Mouse (Mus musculus): ENCODE data around the gene Capn10. TPM values are rescaled to one million over a fixed set of nuclear protein-coding genes. Genes with fewer than 3 reads are reported as not detected.
"Not testable (repeated sequence)": the region's sequence is repeated elsewhere in the genome, so short reads cannot be mapped to it uniquely, and the experiment has no call there.

Capn10 gene
- total and polyA plus RNA-seq, 2 experiments: 21.9 to 40.5 TPM

- WGBS: 76% methylated on average over 6 of the region's 6 CpGs
- H3K4me1 ChIP-seq (ENCODE audit: control insufficient read depth, insufficient read depth, low read length): no peaks in the 10 kb centered on the region
- no peaks in the 10 kb centered on the region for H3K79me2 ChIP-seq (ENCODE audit: control insufficient read depth, insufficient read depth, low read length)
- H3K27ac ChIP-seq (replicated peaks; ENCODE audit: insufficient read depth, low read depth, low read length): no peak overlapping the region
- H3K27me3 ChIP-seq (ENCODE audit: control insufficient read depth, insufficient read depth, low read length): no peaks in the 10 kb centered on the region
- H3K9ac ChIP-seq (ENCODE audit: low read depth, low read length): no peak overlapping the region
- H3K4me3 ChIP-seq (ENCODE audit: insufficient read depth, low read depth, low read length): no peak overlapping the region
- H3K36me3 ChIP-seq (ENCODE audit: control insufficient read depth, insufficient read depth, low read length): peaks cover 7% of the 10 kb centered on the region
- TF ChIP-seq POLR2A (IDR thresholded peaks at IDR 0.05; ENCODE audit: extremely low read depth, insufficient read depth, low read length): no peak
- TF ChIP-seq CTCF (IDR thresholded peaks at IDR 0.05; ENCODE audit: low read depth, low read length): peak; percentile 56; the same call in 1 of the 2 replicates
- DNase-seq (ENCODE audit: extremely low read depth, low read depth, low spot score): no peak
Measured at GRCm38 (mm10) chr1:92949426-92949825, 15.2 kb downstream of the Capn10 start.

DNA sequence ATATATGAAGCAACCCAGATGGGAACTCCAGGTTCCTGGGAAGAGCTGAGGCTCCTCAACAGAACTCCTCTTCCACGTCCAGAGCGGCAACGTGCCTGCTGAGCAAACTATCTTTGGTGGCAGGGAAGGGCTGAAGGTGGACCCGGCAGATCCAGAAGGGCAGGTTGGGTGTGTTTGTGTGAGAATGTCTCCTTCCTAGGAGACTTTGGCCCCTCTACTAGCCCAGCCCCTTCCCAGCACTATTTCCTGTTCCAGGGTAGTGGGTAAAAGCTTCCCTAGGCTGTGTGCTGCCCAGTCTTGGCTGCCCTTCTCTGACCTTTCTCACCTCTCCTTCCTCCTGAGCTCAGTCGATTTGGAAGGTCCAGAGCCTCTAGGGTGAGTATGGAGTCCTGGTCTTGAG lies 16.4 kb downstream of the Capn10 start, which contains the start of gene Gpr35:
Gpr35 (plus strand) TSS at position 259 of the 400 bp plus-strand sequence.
- Histone ChIP-seq H3K9ac (ENCODE audit: low read depth, low read length) (no peak within 1 kb of the TSS), H3K4me3 (ENCODE audit: insufficient read depth, low read depth, low read length) (no peak within 1 kb of the TSS)
- WGBS: 63% methylated on average over 5 of the region's 5 CpGs

GRCm38 (mm10) chr1:92953641-92954040 lies 19.5 kb downstream of the Capn10 start:
- Histone ChIP-seq H3K36me3 (ENCODE audit: control insufficient read depth, insufficient read depth, low read length) (no peaks in the 10 kb centered on the region), H3K4me1 (ENCODE audit: control insufficient read depth, insufficient read depth, low read length) (no peaks in the 10 kb centered on the region), H3K4me3 (ENCODE audit: insufficient read depth, low read depth, low read length) (no peak overlapping the region), H3K27ac (replicated peaks; ENCODE audit: insufficient read depth, low read depth, low read length) (no peak overlapping the region), H3K79me2 (ENCODE audit: control insufficient read depth, insufficient read depth, low read length) (no peaks in the 10 kb centered on the region), H3K9ac (ENCODE audit: low read depth, low read length) (no peak overlapping the region), H3K27me3 (ENCODE audit: control insufficient read depth, insufficient read depth, low read length) (no peaks in the 10 kb centered on the region)
- TF ChIP-seq POLR2A (IDR thresholded peaks at IDR 0.05; ENCODE audit: extremely low read depth, insufficient read depth, low read length) (no peak), CTCF (IDR thresholded peaks at IDR 0.05; ENCODE audit: low read depth, low read length) (no peak)
- WGBS: 70% methylated on average over 2 of the region's 2 CpGs
- DNase-seq (ENCODE audit: extremely low read depth, low read depth, low spot score): no peak

More for the DNA sequence above, 16.4 kb downstream of the Capn10 start, which contains the start of gene Gpr35:
- no peak for DNase-seq (ENCODE audit: extremely low read depth, low read depth, low spot score)
- Histone ChIP-seq H3K79me2 (ENCODE audit: control insufficient read depth, insufficient read depth, low read length) (no peaks in the 10 kb centered on the region), H3K27ac (replicated peaks; ENCODE audit: insufficient read depth, low read depth, low read length) (no peak within 1 kb of the TSS), H3K36me3 (ENCODE audit: control insufficient read depth, insufficient read depth, low read length) (peaks cover 2% of the 10 kb centered on the region; the same call in 1 of the 2 replicates), H3K27me3 (ENCODE audit: control insufficient read depth, insufficient read depth, low read length) (no peaks in the 10 kb centered on the region), H3K4me1 (ENCODE audit: control insufficient read depth, insufficient read depth, low read length) (no peaks in the 10 kb centered on the region)
- TF ChIP-seq POLR2A (IDR thresholded peaks at IDR 0.05; ENCODE audit: extremely low read depth, insufficient read depth, low read length): no peak
- no peak for TF ChIP-seq CTCF (IDR thresholded peaks at IDR 0.05; ENCODE audit: low read depth, low read length)

DNA sequence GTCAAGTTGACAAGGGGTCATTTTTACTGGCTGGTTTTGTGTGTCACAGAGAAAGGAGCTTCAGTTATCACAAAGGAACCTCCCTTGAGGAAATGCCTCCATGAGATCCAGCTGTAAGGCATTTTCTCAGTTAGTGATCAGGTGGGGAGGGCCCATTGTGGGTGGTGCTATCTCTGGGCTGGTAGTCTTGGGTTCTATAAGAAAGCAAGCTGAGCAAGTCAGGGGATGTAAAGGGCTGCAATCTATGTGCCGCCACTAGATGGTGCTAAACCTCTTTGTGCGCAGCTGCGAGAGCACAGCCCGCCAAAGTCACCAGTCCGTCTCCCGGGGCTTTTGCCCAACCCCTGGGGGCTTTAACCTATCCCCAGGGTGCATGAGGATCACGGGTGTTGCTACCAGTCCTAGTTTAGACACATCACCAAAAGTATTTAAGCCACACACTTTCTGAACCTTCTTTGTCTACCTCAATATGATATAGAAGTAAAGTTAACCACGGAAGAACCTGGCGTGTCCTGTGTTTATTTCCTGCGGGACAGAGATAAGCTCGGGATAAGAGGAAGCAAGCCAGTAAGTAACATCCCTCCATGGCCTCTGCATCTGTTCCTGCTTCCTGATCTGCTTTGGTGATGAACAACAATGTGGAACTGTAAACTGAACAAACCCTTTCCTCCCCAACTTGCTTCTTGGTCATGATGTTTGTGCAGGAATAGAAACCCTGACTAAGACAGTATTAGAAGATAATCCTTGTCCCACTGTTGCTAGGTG lies 22.6 kb downstream of the Capn10 start:
- H3K27me3 ChIP-seq (ENCODE audit: control insufficient read depth, insufficient read depth, low read length); H3K27ac ChIP-seq (replicated peaks; ENCODE audit: insufficient read depth, low read depth, low read length); H3K4me3 ChIP-seq (ENCODE audit: insufficient read depth, low read depth, low read length); H3K36me3 ChIP-seq (ENCODE audit: control insufficient read depth, insufficient read depth, low read length); H3K9ac ChIP-seq (ENCODE audit: low read depth, low read length); DNase-seq (ENCODE audit: extremely low read depth, low read depth, low spot score); H3K4me1 ChIP-seq (ENCODE audit: control insufficient read depth, insufficient read depth, low read length); H3K79me2 ChIP-seq (ENCODE audit: control insufficient read depth, insufficient read depth, low read length): not testable (repeated sequence)
- WGBS: 6% methylated on average over 11 of the region's 11 CpGs
- peak; percentile 48 for TF ChIP-seq CTCF (IDR thresholded peaks at IDR 0.05; ENCODE audit: low read depth, low read length)

GRCm38 (mm10) chr1:92958999-92959398 lies 24.8 kb downstream of the Capn10 start:
- Histone ChIP-seq H3K4me3 (ENCODE audit: insufficient read depth, low read depth, low read length) (no peak overlapping the region), H3K27me3 (ENCODE audit: control insufficient read depth, insufficient read depth, low read length) (no peaks in the 10 kb centered on the region), H3K4me1 (ENCODE audit: control insufficient read depth, insufficient read depth, low read length) (no peaks in the 10 kb centered on the region), H3K9ac (ENCODE audit: low read depth, low read length) (no peak overlapping the region), H3K27ac (replicated peaks; ENCODE audit: insufficient read depth, low read depth, low read length) (no peak overlapping the region), H3K36me3 (ENCODE audit: control insufficient read depth, insufficient read depth, low read length) (no peaks in the 10 kb centered on the region), H3K79me2 (ENCODE audit: control insufficient read depth, insufficient read depth, low read length) (no peaks in the 10 kb centered on the region)
- no peak for TF ChIP-seq POLR2A (IDR thresholded peaks at IDR 0.05; ENCODE audit: extremely low read depth, insufficient read depth, low read length)
- no peak for TF ChIP-seq CTCF (IDR thresholded peaks at IDR 0.05; ENCODE audit: low read depth, low read length)
- 87% methylated on average over 1 of the region's 1 CpGs for WGBS
- no peak for DNase-seq (ENCODE audit: extremely low read depth, low read depth, low spot score)

GRCm38 (mm10) chr1:92970791-92971190 lies 36.6 kb downstream of the Capn10 start:
- H3K27me3 ChIP-seq (ENCODE audit: control insufficient read depth, insufficient read depth, low read length); H3K4me1 ChIP-seq (ENCODE audit: control insufficient read depth, insufficient read depth, low read length); H3K9ac ChIP-seq (ENCODE audit: low read depth, low read length); H3K4me3 ChIP-seq (ENCODE audit: insufficient read depth, low read depth, low read length); H3K36me3 ChIP-seq (ENCODE audit: control insufficient read depth, insufficient read depth, low read length); H3K27ac ChIP-seq (replicated peaks; ENCODE audit: insufficient read depth, low read depth, low read length); DNase-seq (ENCODE audit: extremely low read depth, low read depth, low spot score); H3K79me2 ChIP-seq (ENCODE audit: control insufficient read depth, insufficient read depth, low read length): not testable (repeated sequence)
- WGBS: 91% methylated on average over 6 of the region's 6 CpGs

Data from liver, adult 2 months (tissue).